Mouse (Mus musculus): ENCODE data around the gene Ankrd13c.
"Not testable (repeated sequence)": the region's sequence is repeated elsewhere in the genome, so short reads cannot be mapped to it uniquely, and the experiment has no call there.

The Ankrd13c gene

DNA sequence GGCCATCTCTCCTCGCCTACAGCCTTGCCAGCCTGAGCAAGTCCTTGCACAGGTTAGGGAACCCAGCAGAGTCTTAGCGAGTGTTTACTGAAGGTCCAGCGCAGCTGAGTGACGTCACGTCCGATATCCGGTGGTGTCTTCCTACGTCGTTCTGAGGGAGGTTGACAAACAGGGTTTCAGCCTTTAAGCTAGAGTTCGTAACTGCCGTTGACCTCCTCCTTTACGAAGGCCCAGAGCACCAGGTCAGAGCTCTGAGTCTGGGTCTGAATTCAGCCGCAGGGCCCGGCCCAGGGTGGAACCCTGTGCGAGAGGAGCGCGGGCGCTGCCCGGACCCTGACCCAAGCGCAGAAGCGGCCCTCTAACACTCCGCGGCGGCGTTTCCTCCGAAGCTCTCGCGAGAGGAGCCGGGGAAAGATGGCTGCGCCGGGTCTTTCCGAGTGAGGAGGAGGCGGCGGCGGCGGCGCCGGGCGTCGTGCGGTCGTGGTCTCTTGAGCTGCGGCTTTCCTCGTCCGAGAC is at the start of gene Ankrd13c:
Ankrd13c (plus strand) TSS at position 397 of the 516 bp plus-strand sequence.
- DNase-seq (ENCODE audit: inconsistent ontology term): peak; percentile 95

DNA sequence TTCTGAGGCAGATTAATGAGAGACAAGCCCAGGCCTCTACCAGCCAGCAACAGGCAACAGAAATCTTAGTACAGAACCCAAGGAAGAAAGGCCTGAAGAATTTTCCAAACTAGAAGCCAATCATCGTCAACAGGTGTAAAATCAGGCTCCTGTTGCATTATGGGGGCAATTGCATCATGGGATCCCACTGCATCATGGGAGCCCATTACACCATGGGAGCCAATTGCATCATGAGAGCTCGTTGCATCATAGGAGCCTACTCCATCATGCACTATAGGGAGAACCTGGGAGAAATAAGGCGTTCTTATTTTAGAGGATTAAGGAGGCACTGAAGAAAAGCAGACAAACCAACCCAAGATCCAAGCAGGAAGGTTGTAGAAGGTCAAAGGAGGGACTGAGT is 49.4 kb upstream of the Ankrd13c start:
- no peak for DNase-seq (ENCODE audit: inconsistent ontology term)

DNA sequence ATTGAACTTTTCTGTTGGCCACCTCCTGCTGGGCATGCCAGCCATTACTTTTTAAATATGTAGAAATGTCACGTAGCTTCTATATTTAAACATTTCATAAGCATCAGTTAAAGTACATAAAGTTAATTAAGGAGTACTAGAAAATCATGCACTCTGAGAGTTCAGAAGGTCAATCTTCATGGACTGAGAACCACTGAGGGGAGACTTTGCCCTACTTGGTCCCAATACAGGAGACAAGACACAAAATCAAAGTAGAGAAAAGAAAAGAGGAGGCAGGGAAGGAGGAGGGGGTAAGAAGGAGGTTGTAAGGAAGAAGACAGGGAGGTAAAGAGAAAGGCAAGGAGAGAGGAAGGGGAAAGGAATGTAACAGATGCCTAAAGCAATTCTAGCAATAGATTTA is 47.1 kb upstream of the Ankrd13c start:
- no peak for DNase-seq (ENCODE audit: inconsistent ontology term)

DNA sequence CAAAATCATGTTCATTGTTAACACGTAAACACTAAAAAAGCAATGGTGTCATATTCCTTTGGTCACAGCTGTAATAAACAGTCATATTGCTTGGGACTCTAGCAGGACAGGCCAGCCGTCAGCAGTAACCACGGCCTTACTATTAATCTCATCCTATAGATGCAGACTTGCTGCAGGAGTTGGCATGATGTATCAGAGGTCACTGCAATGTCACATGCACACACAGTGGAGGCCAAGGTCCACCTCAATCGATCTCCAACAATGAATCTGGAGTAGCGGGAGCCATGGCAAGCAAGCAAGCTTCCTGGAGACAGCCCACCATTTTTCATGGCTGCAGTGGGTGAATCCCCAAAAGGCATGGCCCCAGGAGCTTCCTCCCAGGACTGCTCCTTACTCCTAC is 45.3 kb upstream of the Ankrd13c start:
- DNase-seq (ENCODE audit: inconsistent ontology term): no peak

DNA sequence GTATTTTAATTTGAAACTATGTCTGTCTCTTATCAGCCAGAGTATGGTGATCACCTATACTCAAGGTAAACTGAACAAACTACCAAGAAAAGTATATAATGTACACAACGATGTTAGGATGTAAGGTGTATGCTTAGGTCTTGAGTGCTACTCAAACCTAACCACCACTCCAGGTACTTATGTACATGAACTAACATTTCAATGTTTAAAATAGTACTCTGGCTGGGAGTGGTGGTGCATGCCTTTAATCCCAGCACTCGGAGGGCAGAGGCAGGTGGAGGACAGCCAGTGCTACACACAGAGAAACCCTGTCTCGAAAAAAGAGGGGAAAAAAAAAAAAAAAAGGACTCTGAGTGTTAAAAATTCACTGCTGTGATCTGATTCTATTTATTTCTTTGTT is 38.9 kb upstream of the Ankrd13c start:
- DNase-seq (ENCODE audit: inconsistent ontology term): no peak

DNA sequence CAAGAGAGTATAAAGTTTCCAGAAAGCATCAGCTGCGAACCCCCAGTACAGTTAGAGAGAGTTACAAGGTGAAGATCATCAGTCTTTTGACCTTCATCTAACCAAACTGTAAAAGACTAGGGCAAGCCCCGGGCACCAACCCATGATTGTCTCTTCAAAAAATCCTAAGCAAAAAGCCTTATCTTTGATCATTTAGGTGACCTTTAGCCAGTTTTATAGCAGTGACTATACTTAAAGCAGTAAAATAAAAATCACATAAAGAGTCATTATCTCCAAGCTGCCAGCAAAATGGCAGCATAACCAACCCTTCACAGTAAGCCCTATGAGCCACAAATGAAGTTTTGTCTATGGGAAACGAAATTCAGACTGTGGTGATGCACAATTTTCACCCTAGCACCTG is 36.8 kb upstream of the Ankrd13c start:
- DNase-seq (ENCODE audit: inconsistent ontology term): no peak

DNA sequence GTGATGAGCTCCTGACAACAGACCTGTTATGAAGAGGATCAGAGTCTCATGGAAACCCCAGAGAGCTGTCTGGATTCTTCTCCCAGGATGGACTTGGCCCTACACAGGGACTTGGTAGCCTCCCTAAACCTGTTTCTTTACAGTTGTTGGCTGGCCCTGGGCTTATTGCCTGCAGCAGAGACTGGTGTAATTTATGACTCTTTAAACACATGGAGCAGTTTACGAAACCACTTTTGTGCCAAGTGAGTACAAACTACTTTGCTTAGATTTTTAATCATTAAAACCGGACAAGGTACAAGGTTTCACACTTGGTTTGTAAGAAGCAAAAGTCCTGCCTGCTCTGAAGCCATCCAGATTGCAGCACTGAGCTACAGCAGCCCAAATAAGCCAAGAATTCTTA is 34.9 kb upstream of the Ankrd13c start:
- no peak for DNase-seq (ENCODE audit: inconsistent ontology term)

DNA sequence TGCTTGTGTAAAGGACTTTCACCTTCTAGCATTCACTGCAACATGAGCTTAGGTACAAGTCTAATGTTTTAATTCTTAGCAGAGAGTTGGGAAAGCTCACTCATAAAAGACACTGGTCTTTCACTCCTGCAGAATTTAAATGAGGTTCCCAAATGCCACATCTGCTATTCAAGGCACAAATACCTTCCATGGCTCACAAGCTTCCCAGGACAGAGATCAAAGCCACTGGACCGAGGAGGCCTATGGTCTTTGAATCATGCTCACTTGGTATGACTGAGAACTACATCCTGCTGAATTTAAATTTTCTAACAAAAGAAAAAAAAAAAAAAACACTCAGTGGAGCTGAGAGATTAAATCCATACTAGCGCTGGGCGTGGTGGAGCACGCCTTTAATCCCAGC is 30.7 kb upstream of the Ankrd13c start:
- DNase-seq (ENCODE audit: inconsistent ontology term): no peak

DNA sequence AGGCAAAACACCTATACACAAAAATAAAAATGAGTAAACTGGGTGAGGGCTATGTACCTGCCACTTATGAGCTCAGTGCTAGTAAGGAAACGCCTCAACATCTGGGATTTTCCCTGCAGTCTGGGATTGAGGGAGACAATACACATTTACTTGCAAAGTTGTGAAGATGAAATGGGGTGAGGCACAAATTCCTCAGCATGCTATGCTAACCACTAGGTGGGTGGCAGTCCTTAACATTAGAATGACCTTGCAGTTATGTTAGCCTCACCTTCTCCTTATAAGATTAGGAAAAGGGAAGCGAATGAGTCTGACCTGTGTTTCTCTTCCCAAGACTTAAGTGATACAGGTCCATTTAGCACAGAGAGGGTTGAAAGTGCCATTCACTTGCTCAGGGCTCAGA is 25.7 kb upstream of the Ankrd13c start:
- no peak for DNase-seq (ENCODE audit: inconsistent ontology term)

DNA sequence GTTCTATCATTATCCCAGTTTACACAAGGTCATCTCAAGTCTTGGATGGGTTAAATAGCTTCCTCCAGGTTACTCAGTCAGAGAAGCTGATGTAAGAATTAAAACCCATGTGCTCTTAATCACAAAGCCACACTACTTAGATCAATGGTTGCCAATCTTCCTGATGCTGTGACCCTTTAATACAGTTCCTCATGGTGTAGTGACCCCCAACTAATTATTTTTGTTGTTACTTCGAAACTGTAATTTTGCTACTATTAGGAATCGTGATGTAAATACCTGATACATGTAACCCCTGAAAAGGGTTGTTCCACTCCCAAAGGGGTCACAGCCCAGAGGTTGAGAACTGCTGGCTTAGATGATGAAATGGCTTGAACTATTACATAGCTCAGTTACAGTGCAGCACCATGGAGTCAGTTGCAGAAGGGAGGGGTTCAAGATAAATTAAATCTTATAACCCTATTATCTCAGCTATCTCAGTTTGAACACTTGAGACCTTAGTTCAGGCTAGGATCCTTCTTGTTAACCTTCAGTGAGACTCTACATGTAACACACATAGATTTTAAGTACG is 23.7 kb upstream of the Ankrd13c start:
- DNase-seq (ENCODE audit: inconsistent ontology term): no peak

DNA sequence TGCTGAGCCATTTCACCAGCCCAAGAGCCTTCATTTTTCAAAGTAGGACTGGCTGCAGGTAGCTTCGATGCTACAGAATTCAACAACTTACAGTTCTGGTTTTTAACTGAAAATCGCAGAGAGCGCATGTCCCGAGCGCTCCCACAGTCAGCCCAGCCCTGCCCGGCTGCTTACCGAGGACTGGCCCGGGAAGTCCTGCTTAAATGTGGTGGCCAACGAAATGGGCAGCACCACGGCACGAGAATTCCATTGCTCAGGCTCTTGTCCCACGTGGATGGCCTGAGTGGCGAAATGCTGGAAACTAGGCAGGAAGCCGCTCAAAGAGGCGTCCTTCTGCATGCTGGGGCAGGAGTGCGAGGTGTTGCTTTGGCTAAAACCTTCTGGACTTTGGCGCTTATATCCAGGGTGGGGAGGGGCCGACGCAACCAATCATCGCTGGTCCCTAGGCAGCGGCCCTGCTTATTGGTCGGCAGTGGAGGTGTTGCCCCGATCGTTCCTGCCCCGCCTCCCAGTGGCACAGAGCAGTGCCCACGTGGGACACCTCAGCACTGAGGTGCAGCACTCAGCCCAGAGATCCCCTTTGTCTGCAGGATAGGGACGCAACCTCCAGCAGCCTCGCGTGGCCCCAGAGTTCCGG is 22.2 kb upstream of the Ankrd13c start, which contains the start of gene Cth:
Cth (minus strand) TSS at position 386 of the 637 bp plus-strand sequence.
- peak; percentile 97 for DNase-seq (ENCODE audit: inconsistent ontology term)

DNA sequence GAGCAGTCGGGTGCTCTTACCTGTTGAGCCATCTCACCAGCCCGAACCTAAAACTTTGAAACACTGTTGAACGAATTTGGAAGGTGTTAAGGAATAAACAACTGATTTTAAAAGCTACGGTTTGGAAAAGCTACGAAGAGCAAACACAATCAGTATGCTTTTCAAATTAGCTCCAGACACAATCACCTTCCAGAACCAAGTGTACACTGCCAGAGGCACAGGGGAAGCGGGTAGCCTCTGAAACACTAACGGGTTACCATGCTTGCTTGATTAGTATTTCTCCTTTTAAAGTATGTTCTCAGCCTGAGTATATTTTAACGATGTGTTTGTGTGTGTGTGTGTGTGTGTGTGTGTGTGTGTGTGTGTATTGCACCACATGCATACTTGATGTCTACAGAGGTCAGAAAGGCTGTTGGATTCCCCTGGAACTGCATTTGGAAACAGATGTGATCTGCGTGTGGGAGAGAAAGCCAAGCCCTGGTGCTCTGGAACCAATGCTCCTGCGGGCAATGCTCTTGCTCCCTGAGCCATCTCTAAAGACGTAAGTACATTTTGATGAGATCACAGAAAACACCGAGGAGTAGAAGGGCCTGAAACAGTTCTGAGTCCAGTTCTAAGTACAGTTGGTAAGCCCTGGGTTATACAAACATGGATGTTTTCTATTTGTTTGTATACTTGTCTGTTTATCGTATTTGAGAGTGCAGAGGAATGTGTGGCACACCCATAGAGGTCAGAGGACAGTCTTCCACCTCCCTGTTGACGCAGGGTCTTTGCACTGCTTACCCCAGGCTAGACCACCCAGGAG is 21.1 kb upstream of the Ankrd13c start:
- no peak for DNase-seq (ENCODE audit: inconsistent ontology term)

DNA sequence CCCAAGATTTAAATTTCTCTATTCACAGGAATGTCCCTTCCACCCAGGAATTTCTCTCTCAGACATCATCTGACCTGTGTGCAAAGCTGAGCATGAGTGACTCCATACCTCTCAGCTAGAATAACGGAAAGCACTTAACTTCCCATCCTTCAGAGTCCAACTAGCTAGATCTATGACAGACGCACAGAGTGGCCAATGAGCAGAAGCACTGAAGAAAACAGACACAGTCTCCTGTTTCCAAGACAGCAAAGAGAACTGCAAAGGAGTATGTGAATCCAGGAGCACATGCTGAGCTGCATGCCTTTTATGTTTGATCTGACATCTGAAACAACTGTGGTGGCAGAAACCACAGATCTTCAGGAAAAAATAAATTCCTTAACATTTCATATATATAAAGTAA is 20.3 kb upstream of the Ankrd13c start:
- no peak for DNase-seq (ENCODE audit: inconsistent ontology term)

DNA sequence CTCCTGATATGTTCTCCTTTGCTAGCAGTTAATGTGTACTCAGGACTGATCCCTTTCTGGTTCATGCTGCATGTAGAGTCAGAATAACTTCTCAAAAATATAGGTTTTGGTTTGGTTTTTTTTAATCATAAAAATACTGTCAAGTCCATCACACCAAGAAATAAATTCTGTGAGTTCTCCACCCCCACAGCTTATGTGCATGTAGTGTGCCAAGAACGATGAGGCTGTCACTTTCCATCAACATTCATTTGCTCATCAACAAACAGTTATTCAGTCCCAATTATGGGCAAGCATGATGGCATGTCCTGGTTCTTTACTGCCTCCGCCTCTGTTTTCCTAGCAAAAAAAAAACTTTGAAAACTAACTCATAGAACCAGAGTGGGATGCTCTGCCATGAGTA is 18.3 kb upstream of the Ankrd13c start:
- DNase-seq (ENCODE audit: inconsistent ontology term): peak; percentile 89

DNA sequence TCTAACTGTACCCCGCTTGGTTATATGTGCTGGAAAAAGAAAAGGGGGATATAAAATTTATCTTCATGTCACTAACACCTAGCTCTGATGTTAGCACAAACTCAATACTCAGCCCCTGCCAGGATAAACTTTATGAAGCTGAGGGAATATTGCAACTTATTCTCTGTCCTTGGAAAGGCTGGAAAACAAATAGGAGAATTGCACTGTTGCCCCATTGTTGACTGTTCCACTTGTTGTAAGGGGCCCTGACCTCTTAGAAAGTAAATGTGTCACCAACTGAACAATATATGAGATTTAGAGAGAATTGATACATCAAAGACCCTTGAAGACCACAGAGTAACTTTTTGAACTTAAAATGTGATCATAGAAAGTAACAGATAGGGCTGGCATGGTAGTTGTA is 17.6 kb upstream of the Ankrd13c start:
- no peak for DNase-seq (ENCODE audit: inconsistent ontology term)

DNA sequence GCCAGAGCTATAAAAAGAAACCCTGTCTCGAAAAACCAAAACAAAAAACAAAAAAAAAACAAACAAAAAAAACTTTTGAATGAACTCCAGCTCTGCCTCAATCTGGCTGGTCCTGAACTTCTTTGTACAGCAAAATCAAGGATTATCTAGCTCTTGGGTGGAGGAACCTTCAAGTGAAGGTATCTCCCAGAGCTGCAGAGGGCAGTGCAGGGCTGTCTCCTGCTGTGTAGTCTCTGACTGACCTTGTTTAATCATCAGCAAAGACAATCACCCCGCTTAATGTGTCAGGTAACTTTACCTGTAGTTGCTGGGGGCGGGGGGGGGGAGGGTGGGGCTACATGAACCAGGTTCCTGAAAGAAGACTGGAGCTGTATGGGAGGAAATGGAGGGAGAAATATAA is 15.4 kb upstream of the Ankrd13c start:
- no peak for DNase-seq (ENCODE audit: inconsistent ontology term)

DNA sequence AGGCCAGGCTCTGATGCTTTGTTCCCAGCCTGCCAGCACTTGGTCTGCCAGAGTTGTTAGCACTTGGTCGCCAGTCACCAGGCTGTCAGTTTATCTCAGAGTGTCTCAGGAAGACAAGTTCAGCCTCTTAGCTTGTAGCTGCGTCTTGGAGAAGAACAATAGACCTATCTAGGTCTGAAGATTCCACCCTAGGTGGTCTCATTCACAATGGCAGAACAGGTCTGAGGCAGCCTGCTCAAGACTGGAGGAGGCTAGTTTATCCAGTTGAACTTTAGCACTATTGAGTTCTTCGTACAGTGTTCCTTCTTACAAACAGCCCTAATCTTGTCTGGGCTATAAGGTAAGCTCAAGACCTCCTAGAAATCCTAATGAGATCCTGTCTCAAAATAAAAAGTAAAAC is 15.0 kb upstream of the Ankrd13c start:
- DNase-seq (ENCODE audit: inconsistent ontology term): no peak

DNA sequence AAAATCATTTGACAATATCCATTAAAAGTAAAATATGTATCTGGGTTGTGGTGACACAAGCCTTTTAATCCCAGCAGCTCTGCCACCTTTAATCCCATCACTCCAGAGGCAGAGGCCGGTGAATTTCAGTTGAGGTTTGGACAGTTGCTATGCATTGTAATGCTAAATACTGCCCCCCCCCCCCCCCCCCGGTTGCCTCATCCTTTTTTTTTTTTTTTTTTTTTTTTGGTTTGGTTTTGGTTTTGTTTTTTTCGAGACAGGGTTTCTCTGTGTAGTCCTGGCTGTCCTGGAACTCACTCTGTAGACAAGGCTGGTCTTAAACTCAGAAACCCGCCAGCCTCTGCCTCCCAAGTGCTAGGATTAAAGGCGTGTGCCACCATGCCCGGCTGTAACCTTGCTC is 13.8 kb upstream of the Ankrd13c start:
- DNase-seq (ENCODE audit: inconsistent ontology term): not testable (repeated sequence)

DNA sequence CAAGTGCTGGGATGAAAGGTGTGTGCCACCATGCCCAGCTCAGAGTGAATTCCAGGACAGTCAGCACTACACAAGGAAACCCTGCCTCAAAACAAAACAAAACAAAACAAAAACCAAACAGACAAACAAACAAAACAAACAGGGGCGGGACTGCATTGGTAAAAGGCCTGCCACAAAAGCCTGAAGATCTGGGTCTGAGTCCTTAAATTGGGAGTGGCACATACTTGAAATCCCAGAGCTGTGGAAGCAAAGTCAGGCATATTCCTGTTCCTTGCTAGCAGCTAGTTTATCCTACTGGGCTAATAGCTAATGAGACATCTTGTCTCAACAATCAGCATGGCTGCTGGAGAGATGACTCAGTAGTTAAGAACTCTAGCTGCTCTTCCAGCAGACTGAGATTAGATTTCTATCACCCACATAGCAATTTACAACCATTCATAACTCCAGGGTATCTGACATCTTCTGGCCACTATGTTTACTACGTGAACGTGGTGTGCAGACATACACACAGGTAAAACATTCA is 12.7 kb upstream of the Ankrd13c start:
- DNase-seq (ENCODE audit: inconsistent ontology term): peak; percentile 88

DNA sequence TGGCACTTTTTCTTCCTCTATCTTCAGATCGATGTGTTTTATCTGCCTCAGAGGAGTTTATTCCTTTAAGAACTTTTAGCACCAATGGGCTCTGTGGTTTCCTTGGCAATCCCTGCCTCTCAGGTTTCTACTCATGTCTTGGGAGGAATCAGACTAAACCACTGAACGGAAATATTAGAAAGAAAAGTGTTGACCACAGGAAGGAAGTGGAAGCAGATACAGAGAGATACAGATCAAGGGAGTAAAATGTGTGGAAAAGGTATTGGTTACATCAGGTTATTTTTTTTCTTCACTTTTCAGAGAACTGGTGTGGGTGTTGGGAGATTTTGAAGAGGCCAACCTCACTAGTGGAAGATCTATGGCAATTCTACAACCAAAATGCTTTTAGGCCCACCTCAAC is 8.5 kb upstream of the Ankrd13c start:
- no peak for DNase-seq (ENCODE audit: inconsistent ontology term)

DNA sequence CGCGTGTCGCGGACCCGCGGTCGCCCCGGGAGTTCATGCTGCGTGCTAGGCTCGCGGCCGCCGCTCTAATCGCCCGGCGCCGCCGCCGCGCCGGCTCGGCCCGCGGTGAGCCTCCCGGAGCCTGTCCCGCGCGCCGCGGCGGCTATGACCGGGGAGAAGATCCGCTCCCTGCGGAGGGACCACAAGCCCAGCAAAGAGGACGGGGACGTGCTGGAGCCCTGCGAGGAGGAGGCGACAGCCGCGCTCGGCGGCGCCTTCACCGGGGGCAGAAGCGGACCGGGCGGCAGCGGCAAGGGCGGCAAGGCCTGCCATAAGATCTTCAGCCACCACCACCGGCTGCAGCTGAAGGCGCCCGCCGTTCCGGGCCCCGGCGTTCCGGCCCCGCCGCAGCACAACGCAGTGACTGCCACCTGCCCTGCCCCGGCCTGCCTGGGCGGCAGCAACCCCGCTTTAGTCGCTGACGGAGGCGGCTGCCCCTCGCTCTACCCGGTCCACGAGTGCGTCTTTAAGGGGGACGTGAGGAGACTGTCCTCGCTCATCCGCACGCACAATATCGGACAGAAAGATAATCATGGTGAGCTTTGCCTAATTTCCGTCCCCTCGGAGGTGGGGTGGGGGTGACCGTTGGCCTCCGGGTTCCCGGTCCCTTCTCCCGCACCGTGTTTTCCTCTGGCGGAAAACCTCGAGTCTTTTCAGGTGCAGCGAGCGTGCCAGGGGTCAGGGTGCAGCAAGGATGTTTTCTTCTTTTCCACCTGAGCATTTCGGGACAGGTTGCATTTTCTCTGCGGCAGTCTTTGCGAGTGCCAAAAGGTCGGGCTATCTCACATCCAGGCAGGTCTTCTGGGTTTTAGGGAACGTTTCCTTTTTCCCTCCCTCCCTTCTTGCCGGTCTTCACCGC is 593 bp downstream of the Ankrd13c start:
- no peak for DNase-seq (ENCODE audit: inconsistent ontology term)

DNA sequence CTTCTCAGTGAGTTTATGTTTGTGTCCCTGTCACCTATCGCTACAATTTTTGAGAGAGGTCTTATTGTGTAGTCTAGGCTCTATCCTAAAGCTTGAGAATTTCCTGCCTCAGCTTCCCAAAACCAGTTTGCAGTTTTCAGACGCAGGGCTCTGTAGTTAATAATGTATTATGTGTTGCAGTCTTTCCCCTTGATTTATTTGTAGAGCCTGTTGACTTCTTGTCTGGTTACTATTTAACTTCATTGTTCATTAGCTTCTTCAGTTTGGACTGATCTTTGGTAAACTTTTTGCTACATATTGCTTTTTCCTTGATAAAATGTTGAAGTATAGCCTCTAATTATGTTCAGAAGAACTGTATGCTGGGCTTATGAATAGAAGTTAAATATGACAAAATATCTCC is 5.7 kb downstream of the Ankrd13c start:
- DNase-seq (ENCODE audit: inconsistent ontology term): no peak
